Mouse (Mus musculus): ENCODE measurements around the gene Gm2000. TPM values are rescaled to one million over a fixed set of nuclear protein-coding genes. Genes with fewer than 3 reads are reported as not detected.

The Gm2000 gene
- polyA plus RNA-seq (2012; rRNA removed): 51.0 and 55.6 TPM in 2 replicates

DNA sequence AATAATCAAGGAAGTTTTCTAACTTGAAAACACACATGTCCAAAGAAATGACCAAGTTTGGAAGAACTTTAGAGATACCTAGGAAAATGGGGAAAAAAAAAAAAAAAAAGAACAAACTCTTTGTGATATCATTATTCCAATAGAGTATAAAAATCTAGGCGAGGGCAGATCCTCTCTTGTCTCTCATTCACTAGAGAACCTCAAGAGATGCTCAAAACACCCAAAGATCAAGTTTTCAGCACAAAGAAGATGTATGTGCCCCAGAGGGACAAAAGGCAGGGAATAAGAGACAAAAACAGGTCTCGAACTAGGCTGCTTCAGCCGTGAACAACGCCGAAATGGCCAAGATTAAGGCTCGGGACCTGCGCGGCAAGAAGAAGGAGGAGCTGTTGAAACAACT lies at the start of gene Gm2000:
TSS of gene Gm2000 (plus strand) at position 301 of the 400 bp plus-strand sequence.
- Histone ChIP-seq H3K27ac (ENCODE audit: insufficient read depth, low read length) (no peak within 1 kb of the TSS), H3K4me1 (ENCODE audit: control insufficient read depth, insufficient read depth, low read length) (no peaks in the 10 kb centered on the region), H3K4me3 (ENCODE audit: insufficient read depth, low read length) (no peak within 1 kb of the TSS)
- TF ChIP-seq POLR2A (IDR thresholded peaks at IDR 0.05; ENCODE audit: extremely low read depth, insufficient read depth, low read length) (no peak), CTCF (IDR thresholded peaks at IDR 0.05; ENCODE audit: extremely low read depth, insufficient read depth, low read length) (no peak)

DNA sequence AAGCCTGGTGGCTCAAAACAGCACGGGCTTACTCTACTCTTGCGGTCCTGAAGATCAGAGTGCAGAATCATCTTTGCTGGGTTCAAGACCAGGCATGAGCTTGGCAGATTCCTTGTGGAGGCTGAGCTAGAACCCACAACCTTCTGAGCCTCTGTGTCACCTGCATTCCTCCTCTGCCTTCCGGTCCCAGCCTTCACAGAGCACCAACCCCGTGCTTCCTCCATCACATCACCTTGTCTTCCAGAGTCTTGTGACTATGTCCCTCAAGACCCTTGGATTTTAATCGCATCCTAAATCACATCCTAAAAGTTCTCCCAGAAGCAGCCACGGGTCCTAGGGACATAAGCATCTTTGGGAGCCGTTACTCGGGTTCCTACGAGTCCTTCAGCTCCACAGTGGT lies 42.7 kb upstream of the Gm2000 start:
- Histone ChIP-seq H3K4me1 (ENCODE audit: control insufficient read depth, insufficient read depth, low read length) (no peaks in the 10 kb centered on the region), H3K27ac (ENCODE audit: insufficient read depth, low read length) (no peak overlapping the region), H3K4me3 (ENCODE audit: insufficient read depth, low read length) (no peak overlapping the region)
- TF ChIP-seq POLR2A (IDR thresholded peaks at IDR 0.05; ENCODE audit: extremely low read depth, insufficient read depth, low read length) (no peak), CTCF (IDR thresholded peaks at IDR 0.05; ENCODE audit: extremely low read depth, insufficient read depth, low read length) (no peak)

DNA sequence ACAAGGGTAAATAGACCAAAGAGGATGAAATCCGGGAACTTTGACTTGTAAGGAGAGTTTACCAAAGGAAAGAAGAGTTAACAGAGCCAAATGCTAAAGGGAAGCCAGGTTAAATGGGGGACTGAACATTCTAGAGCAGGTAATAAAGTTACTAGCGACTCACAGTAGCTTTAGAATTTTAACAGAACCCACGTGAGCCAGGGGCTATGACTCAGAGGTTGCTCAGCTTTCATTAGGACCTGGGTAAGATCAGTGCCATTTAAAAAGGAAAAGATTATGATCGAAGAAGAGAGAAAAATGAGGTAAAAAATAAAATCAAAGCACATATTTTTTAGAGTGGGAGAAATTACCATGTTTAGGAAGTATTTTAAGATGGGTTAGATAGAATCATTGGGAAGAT lies 25.0 kb upstream of the Gm2000 start:
- no peak overlapping the region for H3K4me3 ChIP-seq (ENCODE audit: insufficient read depth, low read length)
- H3K4me1 ChIP-seq (ENCODE audit: control insufficient read depth, insufficient read depth, low read length): no peaks in the 10 kb centered on the region
- TF ChIP-seq CTCF (IDR thresholded peaks at IDR 0.05; ENCODE audit: extremely low read depth, insufficient read depth, low read length) (no peak), POLR2A (IDR thresholded peaks at IDR 0.05; ENCODE audit: extremely low read depth, insufficient read depth, low read length) (no peak)
- no peak overlapping the region for H3K27ac ChIP-seq (ENCODE audit: insufficient read depth, low read length)

DNA sequence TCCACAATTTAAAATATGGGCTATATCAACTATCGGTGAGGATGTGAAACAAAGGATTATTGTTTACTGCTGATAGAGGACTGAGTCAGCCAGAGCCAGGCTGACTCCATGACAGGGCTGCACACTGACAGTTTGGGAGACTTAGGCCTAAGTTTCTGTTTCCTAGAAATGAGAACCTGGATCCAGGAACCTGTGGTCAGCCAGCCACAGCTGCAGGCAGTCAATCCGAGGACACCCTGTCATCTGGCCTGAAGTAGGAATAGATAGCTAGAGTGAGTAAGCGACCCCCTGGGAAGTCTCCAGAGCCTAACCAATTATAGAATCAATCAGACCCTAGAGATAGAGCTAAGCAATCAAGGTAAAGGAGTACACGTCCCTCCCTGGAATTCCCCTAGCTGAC lies 21.4 kb upstream of the Gm2000 start:
- H3K4me1 ChIP-seq (ENCODE audit: control insufficient read depth, insufficient read depth, low read length): no peaks in the 10 kb centered on the region
- no peak overlapping the region for H3K27ac ChIP-seq (ENCODE audit: insufficient read depth, low read length)
- no peak overlapping the region for H3K4me3 ChIP-seq (ENCODE audit: insufficient read depth, low read length)
- no peak for TF ChIP-seq CTCF (IDR thresholded peaks at IDR 0.05; ENCODE audit: extremely low read depth, insufficient read depth, low read length)
- TF ChIP-seq POLR2A (IDR thresholded peaks at IDR 0.05; ENCODE audit: extremely low read depth, insufficient read depth, low read length): no peak

DNA sequence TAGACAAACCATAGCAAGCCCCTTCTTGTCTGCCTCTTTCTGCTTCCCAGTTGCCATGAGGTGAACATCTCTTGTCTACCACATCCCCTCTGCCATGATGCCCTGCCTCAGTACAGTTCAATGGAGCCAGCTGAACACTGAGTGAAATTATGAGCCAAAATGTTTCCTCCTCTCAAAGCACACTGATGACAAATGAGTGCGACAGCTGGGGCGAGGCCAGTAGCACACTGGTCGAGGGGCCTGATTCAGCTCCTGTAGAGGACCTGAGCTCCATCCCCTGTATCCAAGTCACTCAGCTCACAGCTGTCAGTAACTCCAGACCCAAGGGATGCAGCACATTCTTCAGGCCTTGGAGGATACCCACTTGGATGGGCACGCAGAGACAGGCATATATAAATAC lies 20.2 kb upstream of the Gm2000 start:
- H3K4me3 ChIP-seq (ENCODE audit: insufficient read depth, low read length): no peak overlapping the region
- no peak overlapping the region for H3K27ac ChIP-seq (ENCODE audit: insufficient read depth, low read length)
- H3K4me1 ChIP-seq (ENCODE audit: control insufficient read depth, insufficient read depth, low read length): no peaks in the 10 kb centered on the region
- TF ChIP-seq POLR2A (IDR thresholded peaks at IDR 0.05; ENCODE audit: extremely low read depth, insufficient read depth, low read length) (no peak), CTCF (IDR thresholded peaks at IDR 0.05; ENCODE audit: extremely low read depth, insufficient read depth, low read length) (no peak)

- Histone ChIP-seq H3K27ac (ENCODE audit: insufficient read depth, low read length) (no peak overlapping the region), H3K4me3 (ENCODE audit: insufficient read depth, low read length) (no peak overlapping the region), H3K4me1 (ENCODE audit: control insufficient read depth, insufficient read depth, low read length) (no peaks in the 10 kb centered on the region)
- no peak for TF ChIP-seq POLR2A (IDR thresholded peaks at IDR 0.05; ENCODE audit: extremely low read depth, insufficient read depth, low read length)
- no peak for TF ChIP-seq CTCF (IDR thresholded peaks at IDR 0.05; ENCODE audit: extremely low read depth, insufficient read depth, low read length)
These were observed 16.8 kb upstream of the Gm2000 start for GRCm38 (mm10) chr1:156349031-156349430.

DNA sequence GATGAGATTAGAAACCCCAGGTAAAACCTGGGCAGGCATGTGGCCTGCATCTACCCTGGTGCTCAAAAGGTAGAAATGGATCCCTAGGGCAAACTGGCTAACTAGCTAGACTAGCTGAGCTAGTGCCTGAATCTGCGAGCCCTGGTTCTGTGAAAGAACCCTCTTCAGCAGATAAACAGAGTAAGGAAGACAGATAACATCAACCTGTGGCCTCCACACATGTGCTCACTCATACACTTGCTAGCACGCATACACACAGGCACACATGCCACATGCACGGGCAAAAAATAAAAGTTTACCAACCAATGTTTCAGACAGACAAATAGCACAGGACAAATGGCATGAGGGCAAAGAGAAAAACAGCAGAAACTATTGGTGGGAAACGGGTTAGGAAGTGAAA lies 15.4 kb upstream of the Gm2000 start:
- Histone ChIP-seq H3K27ac (ENCODE audit: insufficient read depth, low read length) (no peak overlapping the region), H3K4me3 (ENCODE audit: insufficient read depth, low read length) (no peak overlapping the region)
- TF ChIP-seq CTCF (IDR thresholded peaks at IDR 0.05; ENCODE audit: extremely low read depth, insufficient read depth, low read length) (no peak), POLR2A (IDR thresholded peaks at IDR 0.05; ENCODE audit: extremely low read depth, insufficient read depth, low read length) (no peak)

GRCm38 (mm10) chr1:156352466-156352865 lies 13.4 kb upstream of the Gm2000 start:
- TF ChIP-seq POLR2A (IDR thresholded peaks at IDR 0.05; ENCODE audit: extremely low read depth, insufficient read depth, low read length): no peak
- no peak for TF ChIP-seq CTCF (IDR thresholded peaks at IDR 0.05; ENCODE audit: extremely low read depth, insufficient read depth, low read length)

More for the DNA sequence above, 15.4 kb upstream of the Gm2000 start:
- H3K4me1 ChIP-seq (ENCODE audit: control insufficient read depth, insufficient read depth, low read length): no peaks in the 10 kb centered on the region

GRCm38 (mm10) chr1:156381217-156381616 lies 15.4 kb downstream of the Gm2000 start:
- H3K4me3 ChIP-seq (ENCODE audit: insufficient read depth, low read length): no peak overlapping the region
- TF ChIP-seq CTCF (IDR thresholded peaks at IDR 0.05; ENCODE audit: extremely low read depth, insufficient read depth, low read length): no peak
- H3K27ac ChIP-seq (ENCODE audit: insufficient read depth, low read length): no peak overlapping the region
- H3K4me1 ChIP-seq (ENCODE audit: control insufficient read depth, insufficient read depth, low read length): no peaks in the 10 kb centered on the region

More at GRCm38 (mm10) chr1:156352466-156352865, 13.4 kb upstream of the Gm2000 start:
- H3K4me1 ChIP-seq (ENCODE audit: control insufficient read depth, insufficient read depth, low read length): no peaks in the 10 kb centered on the region
- no peak overlapping the region for H3K27ac ChIP-seq (ENCODE audit: insufficient read depth, low read length)
- no peak overlapping the region for H3K4me3 ChIP-seq (ENCODE audit: insufficient read depth, low read length)

- H3K27ac ChIP-seq (ENCODE audit: insufficient read depth, low read length): no peak overlapping the region
- no peak for TF ChIP-seq POLR2A (IDR thresholded peaks at IDR 0.05; ENCODE audit: extremely low read depth, insufficient read depth, low read length)
- no peak for TF ChIP-seq CTCF (IDR thresholded peaks at IDR 0.05; ENCODE audit: extremely low read depth, insufficient read depth, low read length)
- no peak overlapping the region for H3K4me3 ChIP-seq (ENCODE audit: insufficient read depth, low read length)
- H3K4me1 ChIP-seq (ENCODE audit: control insufficient read depth, insufficient read depth, low read length): no peaks in the 10 kb centered on the region
These were observed 20.4 kb downstream of the Gm2000 start for GRCm38 (mm10) chr1:156386232-156386631.

All from cortical plate, adult 2 months (tissue).